Mouse (Mus musculus): ENCODE data around the gene Adamts18. TPM values are rescaled to one million over a fixed set of nuclear protein-coding genes. Genes with fewer than 3 reads are reported as not detected.

Gene Adamts18
- polyA plus RNA-seq, 1 experiment from 2014 or later = 3.8 TPM

- Histone ChIP-seq H3K4me2 (ENCODE audit: low read length) (no peak overlapping the region), H3K36me3 (ENCODE audit: control insufficient read depth, insufficient read depth, low read length) (no peaks in the 10 kb centered on the region)
- ATAC-seq = no peak
Measured at GRCm38 (mm10) chr8:113687889-113688542, 160.5 kb downstream of the Adamts18 start.

DNA sequence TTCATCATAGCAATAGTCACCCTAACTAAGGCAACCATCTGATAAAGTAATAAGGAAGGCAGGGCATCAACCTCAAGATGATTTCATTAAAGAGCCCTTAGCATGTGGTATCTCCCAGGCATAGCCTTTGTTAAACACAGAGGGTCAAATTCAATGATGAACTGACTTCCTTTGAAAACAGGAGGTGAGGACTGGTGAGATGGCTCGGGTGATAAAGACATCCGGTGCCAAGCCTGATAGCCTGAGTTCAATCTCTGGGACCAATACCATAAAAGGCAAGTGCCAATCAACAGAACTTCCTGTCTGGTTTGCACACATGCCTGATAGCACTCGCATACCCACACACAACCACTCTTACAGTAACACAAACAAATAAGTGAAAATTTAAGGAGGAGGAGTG is 169.2 kb downstream of the Adamts18 start:
- no peaks in the 10 kb centered on the region for H3K27me3 ChIP-seq (ENCODE audit: control insufficient read depth, insufficient read depth, low read depth, low read length)
- no peak for ATAC-seq
- H3K4me1 ChIP-seq (ENCODE audit: control insufficient read depth, insufficient read depth, low read length) = no peaks in the 10 kb centered on the region
- no peaks in the 10 kb centered on the region for H3K36me3 ChIP-seq (ENCODE audit: control insufficient read depth, insufficient read depth, low read length)
- WGBS = 85% methylated on average over 3 of the region's 3 CpGs
- peaks cover 2% of the 10 kb centered on the region; the same call in 1 of the 2 replicates for H3K9me3 ChIP-seq (replicated peaks; ENCODE audit: control insufficient read depth, low read length, poor library complexity, severe bottlenecking)
- no peak overlapping the region for H3K4me3 ChIP-seq (ENCODE audit: low read depth, low read length)
- no peak overlapping the region for H3K4me2 ChIP-seq (ENCODE audit: low read length)
- H3K9ac ChIP-seq (ENCODE audit: low read depth, low read length) = no peak overlapping the region
- H3K27ac ChIP-seq (ENCODE audit: low read length) = no peak overlapping the region

More at GRCm38 (mm10) chr8:113687889-113688542, 160.5 kb downstream of the Adamts18 start:
- no peak overlapping the region for H3K27ac ChIP-seq (ENCODE audit: low read length)
- 78% methylated on average over 17 of the region's 17 CpGs for WGBS
- H3K9me3 ChIP-seq (replicated peaks; ENCODE audit: control insufficient read depth, low read length, poor library complexity, severe bottlenecking) = peaks cover 3% of the 10 kb centered on the region; the same call in 1 of the 2 replicates
- H3K9ac ChIP-seq (ENCODE audit: low read depth, low read length) = no peak overlapping the region
- no peaks in the 10 kb centered on the region for H3K27me3 ChIP-seq (ENCODE audit: control insufficient read depth, insufficient read depth, low read depth, low read length)
- peaks cover 7% of the 10 kb centered on the region; the same call in 1 of the 2 replicates for H3K4me1 ChIP-seq (ENCODE audit: control insufficient read depth, insufficient read depth, low read length)
- no peak overlapping the region for H3K4me3 ChIP-seq (ENCODE audit: low read depth, low read length)

DNA sequence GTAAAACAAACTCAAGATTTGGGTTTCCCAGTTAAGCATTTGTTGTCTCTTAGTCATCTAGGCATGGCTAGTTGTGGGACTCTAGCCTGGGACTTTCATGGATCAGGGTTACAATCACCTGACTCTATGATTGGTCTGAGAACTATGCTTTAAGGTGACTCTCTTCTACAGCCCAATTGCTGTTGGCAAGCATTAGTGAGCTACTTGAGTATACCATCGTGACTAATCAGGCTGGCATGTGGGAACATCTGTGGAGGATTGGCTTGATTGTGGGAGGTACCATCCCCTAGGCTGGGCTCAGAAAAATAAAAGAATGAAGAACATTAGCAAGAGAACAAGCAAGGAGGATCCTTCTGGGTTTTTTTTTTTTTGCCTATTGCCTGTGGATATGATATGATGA is 171.7 kb downstream of the Adamts18 start:
- no peak overlapping the region for H3K4me3 ChIP-seq (ENCODE audit: low read depth, low read length)
- ATAC-seq = no peak
- H3K9ac ChIP-seq (ENCODE audit: low read depth, low read length) = no peak overlapping the region
- no peaks in the 10 kb centered on the region for H3K4me1 ChIP-seq (ENCODE audit: control insufficient read depth, insufficient read depth, low read length)
- no peak overlapping the region for H3K4me2 ChIP-seq (ENCODE audit: low read length)
- H3K36me3 ChIP-seq (ENCODE audit: control insufficient read depth, insufficient read depth, low read length) = no peaks in the 10 kb centered on the region
- 95% methylated on average over 1 of the region's 1 CpGs for whole genome bisulfite sequencing
- H3K27me3 ChIP-seq (ENCODE audit: control insufficient read depth, insufficient read depth, low read depth, low read length) = no peaks in the 10 kb centered on the region
- no peak overlapping the region for H3K27ac ChIP-seq (ENCODE audit: low read length)
- H3K9me3 ChIP-seq (replicated peaks; ENCODE audit: control insufficient read depth, low read length, poor library complexity, severe bottlenecking) = no peaks in the 10 kb centered on the region

GRCm38 (mm10) chr8:113675281-113675680 is 173.3 kb downstream of the Adamts18 start:
- ATAC-seq = no peak
- Histone ChIP-seq H3K36me3 (ENCODE audit: control insufficient read depth, insufficient read depth, low read length) (no peaks in the 10 kb centered on the region), H3K27ac (ENCODE audit: low read length) (no peak overlapping the region), H3K27me3 (ENCODE audit: control insufficient read depth, insufficient read depth, low read depth, low read length) (no peaks in the 10 kb centered on the region), H3K4me1 (ENCODE audit: control insufficient read depth, insufficient read depth, low read length) (no peaks in the 10 kb centered on the region), H3K9ac (ENCODE audit: low read depth, low read length) (no peak overlapping the region), H3K9me3 (replicated peaks; ENCODE audit: control insufficient read depth, low read length, poor library complexity, severe bottlenecking) (no peaks in the 10 kb centered on the region), H3K4me2 (ENCODE audit: low read length) (no peak overlapping the region), H3K4me3 (ENCODE audit: low read depth, low read length) (no peak overlapping the region)
- 76% methylated on average over 2 of the region's 2 CpGs for WGBS

DNA sequence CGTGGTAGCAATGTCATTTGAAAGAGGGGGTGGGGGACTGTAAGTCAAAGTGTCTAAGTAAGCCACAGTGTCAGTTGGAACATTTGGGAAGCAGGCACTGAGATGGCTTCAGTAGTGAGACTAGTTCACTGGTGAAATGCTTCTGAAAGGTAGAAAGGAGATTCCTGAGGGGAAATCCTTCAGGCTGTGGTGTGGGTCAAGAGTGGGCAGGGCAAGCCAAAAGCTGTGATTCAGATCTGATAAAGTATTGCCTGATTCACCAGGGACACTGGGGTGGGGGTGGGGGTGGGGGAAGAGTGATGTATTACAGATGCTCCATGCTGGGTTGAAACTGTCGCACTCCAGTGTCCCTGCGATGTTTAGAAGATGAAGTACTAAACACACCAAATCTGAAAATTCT is 173.9 kb downstream of the Adamts18 start:
- Histone ChIP-seq H3K36me3 (ENCODE audit: control insufficient read depth, insufficient read depth, low read length) (no peaks in the 10 kb centered on the region), H3K4me1 (ENCODE audit: control insufficient read depth, insufficient read depth, low read length) (no peaks in the 10 kb centered on the region), H3K27me3 (ENCODE audit: control insufficient read depth, insufficient read depth, low read depth, low read length) (no peaks in the 10 kb centered on the region), H3K9me3 (replicated peaks; ENCODE audit: control insufficient read depth, low read length, poor library complexity, severe bottlenecking) (no peaks in the 10 kb centered on the region), H3K27ac (ENCODE audit: low read length) (no peak overlapping the region), H3K9ac (ENCODE audit: low read depth, low read length) (no peak overlapping the region), H3K4me2 (ENCODE audit: low read length) (no peak overlapping the region), H3K4me3 (ENCODE audit: low read depth, low read length) (no peak overlapping the region)
- ATAC-seq = no peak
- WGBS = 93% methylated on average over 3 of the region's 3 CpGs

DNA sequence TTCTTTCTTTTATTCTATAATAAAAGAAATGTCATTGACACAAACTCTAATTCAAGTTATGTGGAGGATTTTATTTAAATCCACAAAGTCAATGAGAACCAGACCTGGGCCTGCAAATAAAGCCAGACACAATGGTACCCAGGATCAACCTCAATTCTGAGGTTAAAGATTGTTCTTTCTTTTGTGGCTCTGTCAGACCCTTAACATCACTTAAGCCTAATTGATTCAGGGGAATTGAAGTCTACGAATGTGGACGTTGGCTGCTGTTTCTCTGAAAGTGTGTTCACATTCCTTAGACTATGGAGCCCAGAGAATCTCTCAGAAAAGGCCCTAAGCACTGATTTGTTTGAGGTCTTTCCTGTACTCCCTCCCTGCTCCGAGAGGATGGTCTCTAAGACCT is 175.2 kb downstream of the Adamts18 start:
- no peaks in the 10 kb centered on the region for H3K27me3 ChIP-seq (ENCODE audit: control insufficient read depth, insufficient read depth, low read depth, low read length)
- no peak overlapping the region for H3K4me2 ChIP-seq (ENCODE audit: low read length)
- H3K36me3 ChIP-seq (ENCODE audit: control insufficient read depth, insufficient read depth, low read length) = no peaks in the 10 kb centered on the region
- no peak overlapping the region for H3K27ac ChIP-seq (ENCODE audit: low read length)
- no peaks in the 10 kb centered on the region for H3K9me3 ChIP-seq (replicated peaks; ENCODE audit: control insufficient read depth, low read length, poor library complexity, severe bottlenecking)
- 17% methylated on average over 3 of the region's 3 CpGs for WGBS
- ATAC-seq = no peak
- no peaks in the 10 kb centered on the region for H3K4me1 ChIP-seq (ENCODE audit: control insufficient read depth, insufficient read depth, low read length)
- H3K4me3 ChIP-seq (ENCODE audit: low read depth, low read length) = no peak overlapping the region
- H3K9ac ChIP-seq (ENCODE audit: low read depth, low read length) = no peak overlapping the region

DNA sequence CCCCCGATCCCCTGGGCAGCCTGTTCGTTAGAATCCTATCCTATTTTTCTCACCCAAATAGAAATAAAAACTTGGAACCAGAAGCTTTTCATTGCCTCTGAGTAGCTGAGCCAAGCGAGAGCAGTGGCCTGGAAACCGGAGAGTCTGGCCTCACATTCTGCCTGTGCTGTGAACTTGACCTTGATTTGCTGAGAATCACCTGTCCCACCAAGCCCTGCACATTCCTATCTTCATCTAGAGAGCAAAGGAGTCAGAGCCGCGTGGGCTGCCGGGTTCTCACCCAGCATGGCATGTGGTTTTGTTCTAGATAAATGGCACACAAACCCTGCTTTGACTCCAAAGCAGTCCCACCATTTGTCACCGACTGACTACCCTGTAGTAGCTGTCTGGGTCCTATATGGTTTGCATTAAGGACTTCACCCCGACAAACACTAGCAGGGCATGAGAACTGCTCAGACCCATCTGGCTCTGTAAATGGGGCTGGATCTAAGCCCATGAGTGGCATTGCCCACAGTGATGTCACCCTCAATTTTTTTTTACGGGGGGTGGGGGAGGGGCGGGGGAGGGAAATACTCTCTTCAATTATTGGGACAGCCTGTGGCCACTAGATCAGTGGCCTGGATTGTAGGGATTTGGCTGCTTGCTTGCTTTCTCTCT is 175.8 kb downstream of the Adamts18 start:
- Histone ChIP-seq H3K4me3 (ENCODE audit: low read depth, low read length) (no peak overlapping the region), H3K27ac (ENCODE audit: low read length) (no peak overlapping the region), H3K4me2 (ENCODE audit: low read length) (no peak overlapping the region), H3K9me3 (replicated peaks; ENCODE audit: control insufficient read depth, low read length, poor library complexity, severe bottlenecking) (no peaks in the 10 kb centered on the region), H3K36me3 (ENCODE audit: control insufficient read depth, insufficient read depth, low read length) (no peaks in the 10 kb centered on the region), H3K9ac (ENCODE audit: low read depth, low read length) (no peak overlapping the region), H3K27me3 (ENCODE audit: control insufficient read depth, insufficient read depth, low read depth, low read length) (no peaks in the 10 kb centered on the region), H3K4me1 (ENCODE audit: control insufficient read depth, insufficient read depth, low read length) (no peaks in the 10 kb centered on the region)
- no peak for ATAC-seq
- 75% methylated on average over 11 of the region's 11 CpGs for WGBS

GRCm38 (mm10) chr8:113669924-113670323 is 178.6 kb downstream of the Adamts18 start:
- 93% methylated on average over 10 of the region's 10 CpGs for WGBS
- Histone ChIP-seq H3K9ac (ENCODE audit: low read depth, low read length) (no peak overlapping the region), H3K9me3 (replicated peaks; ENCODE audit: control insufficient read depth, low read length, poor library complexity, severe bottlenecking) (no peaks in the 10 kb centered on the region), H3K4me2 (ENCODE audit: low read length) (no peak overlapping the region), H3K4me1 (ENCODE audit: control insufficient read depth, insufficient read depth, low read length) (peaks cover under 1% of the 10 kb centered on the region; the same call in 1 of the 2 replicates), H3K4me3 (ENCODE audit: low read depth, low read length) (no peak overlapping the region), H3K27ac (ENCODE audit: low read length) (no peak overlapping the region), H3K36me3 (ENCODE audit: control insufficient read depth, insufficient read depth, low read length) (no peaks in the 10 kb centered on the region), H3K27me3 (ENCODE audit: control insufficient read depth, insufficient read depth, low read depth, low read length) (no peaks in the 10 kb centered on the region)
- ATAC-seq = no peak

DNA sequence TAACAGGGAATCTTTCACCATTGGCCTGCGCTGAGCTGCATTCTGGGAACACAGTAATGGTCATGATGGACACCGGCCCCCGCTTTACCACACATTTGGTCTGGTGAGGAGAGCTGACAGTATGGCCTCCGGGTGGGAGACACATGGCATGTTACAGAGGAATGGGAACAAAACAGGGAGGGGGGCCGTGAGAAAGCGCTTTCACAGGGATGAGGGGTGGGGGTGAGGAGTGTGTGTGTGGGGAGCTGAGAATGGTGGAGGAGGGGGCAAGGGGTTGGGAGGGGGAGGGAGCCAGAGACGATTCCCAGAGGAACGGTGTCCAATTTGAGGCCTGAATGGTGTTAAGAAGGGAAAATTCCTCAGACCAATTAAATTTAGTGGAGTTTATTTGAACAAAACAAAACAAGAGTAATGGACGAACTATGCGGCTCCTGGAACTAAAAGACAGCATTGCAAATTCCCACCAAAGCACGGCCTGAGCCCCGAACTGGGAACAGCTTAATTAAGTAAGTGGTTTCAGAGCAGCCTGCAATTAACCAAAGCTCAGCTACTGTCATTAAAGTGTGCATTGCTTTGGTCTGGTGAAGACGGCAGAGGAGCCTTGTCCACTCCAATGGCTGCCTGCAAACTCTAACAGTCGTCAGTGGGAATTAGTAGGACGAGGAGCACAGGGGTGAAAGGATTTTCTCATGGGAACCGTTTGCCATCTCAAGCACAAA is 181.7 kb downstream of the Adamts18 start:
- Histone ChIP-seq H3K9me3 (replicated peaks; ENCODE audit: control insufficient read depth, low read length, poor library complexity, severe bottlenecking) (no peaks in the 10 kb centered on the region), H3K36me3 (ENCODE audit: control insufficient read depth, insufficient read depth, low read length) (no peaks in the 10 kb centered on the region), H3K4me2 (ENCODE audit: low read length) (no peak overlapping the region), H3K27me3 (ENCODE audit: control insufficient read depth, insufficient read depth, low read depth, low read length) (no peaks in the 10 kb centered on the region), H3K9ac (ENCODE audit: low read depth, low read length) (no peak overlapping the region), H3K27ac (ENCODE audit: low read length) (no peak overlapping the region), H3K4me1 (ENCODE audit: control insufficient read depth, insufficient read depth, low read length) (peaks cover 3% of the 10 kb centered on the region; the same call in 1 of the 2 replicates), H3K4me3 (ENCODE audit: low read depth, low read length) (no peak overlapping the region)
- no peak for ATAC-seq
- WGBS = 63% methylated on average over 16 of the region's 16 CpGs
